10 mouse cellular contexts compared by ENCODE assay signal in genomic region chr10:58640446-58641400, GRCm38 (mm10). TPM values are rescaled to one million over a fixed set of nuclear protein-coding genes. Genes with fewer than 3 reads are reported as not detected.
DNase-seq lines count a peak whose midpoint lies in the region; ATAC-seq lines count a peak whose summit lies in the region.
"Had no signal": no experiment of that assay in that cellular context is flagged by ENCODE, and none has a peak within 500 bp of the region (broad histone marks: within the 10 kb centered on the region; RNA-seq: fewer than 3 reads in every experiment).

No protein-coding gene starts in this region.

- no peak overlapping the region for H3K4me2 ChIP-seq in kidney, embryonic 16.5 days (replicated peaks; ENCODE audit: low read depth, low read length)
- H3K4me2 ChIP-seq in intestine, embryonic 16.5 days (ENCODE audit: low read depth, low read length): no peak overlapping the region
- no peak overlapping the region for H3K4me2 ChIP-seq in midbrain, embryonic 13.5 days (replicated peaks)

- H3K27me3 ChIP-seq in kidney, embryonic 16.5 days (ENCODE audit: insufficient read depth, low read length): no peaks in the 10 kb centered on the region
- H3K27me3 ChIP-seq in embryonic facial prominence, embryonic 10.5 days (replicated peaks; ENCODE audit: low read depth, poor library complexity, severe bottlenecking): no peaks in the 10 kb centered on the region
- H3K27me3 ChIP-seq in intestine, embryonic 16.5 days (replicated peaks; ENCODE audit: control insufficient read depth, insufficient read depth, low read length): no peaks in the 10 kb centered on the region
- no peaks in the 10 kb centered on the region for H3K27me3 ChIP-seq in midbrain, embryonic 13.5 days

- H3K4me1 ChIP-seq in kidney, embryonic 16.5 days (ENCODE audit: insufficient read depth, low read length): peaks cover 29% of the 10 kb centered on the region
- peaks cover 50% of the 10 kb centered on the region for H3K4me1 ChIP-seq in embryonic facial prominence, embryonic 10.5 days
- 0 out of 2 replicates have a peak, but pooled peaks cover 2% of the 10 kb centered on the region for H3K4me1 ChIP-seq in intestine, embryonic 16.5 days (ENCODE audit: control insufficient read depth, insufficient read depth, low read length)
- H3K4me1 ChIP-seq in midbrain, embryonic 13.5 days (replicated peaks): peaks cover 20% of the 10 kb centered on the region

- WGBS in kidney, embryonic 16.5 days: 52% methylated on average over 19 of the region's 19 CpGs
- 42% methylated on average over 19 of the region's 19 CpGs for WGBS in embryonic facial prominence, embryonic 10.5 days
- 56% methylated on average over 19 of the region's 19 CpGs for WGBS in intestine, embryonic 16.5 days
- 18% methylated on average over 19 of the region's 19 CpGs for WGBS in midbrain, embryonic 13.5 days

- H3K36me3 ChIP-seq in kidney, embryonic 16.5 days (ENCODE audit: insufficient read depth, low read length): no peaks in the 10 kb centered on the region
- no peaks in the 10 kb centered on the region for H3K36me3 ChIP-seq in embryonic facial prominence, embryonic 10.5 days (replicated peaks)
- H3K36me3 ChIP-seq in intestine, embryonic 16.5 days (ENCODE audit: control insufficient read depth, insufficient read depth, low read length): no peaks in the 10 kb centered on the region
- no peaks in the 10 kb centered on the region for H3K36me3 ChIP-seq in midbrain, embryonic 13.5 days

- H3K27ac ChIP-seq in kidney, embryonic 16.5 days (ENCODE audit: low read length): no peak overlapping the region
- H3K27ac ChIP-seq in embryonic facial prominence, embryonic 10.5 days (replicated peaks): peak overlapping the region; percentile 48
- H3K27ac ChIP-seq in intestine, embryonic 16.5 days (ENCODE audit: low read length): no peak overlapping the region
- H3K27ac ChIP-seq in midbrain, embryonic 13.5 days: no peak overlapping the region

- intact Hi-C loops in left cerebral cortex, postnatal 25 days (cut with DNase I): no loop called here

- 0 out of 2 replicates have a peak, but pooled peaks have one; percentile 8 for ATAC-seq in kidney, embryonic 16.5 days (ENCODE audit: low FRiP score, low TSS enrichment)
- peak; percentile 46; the same call in 1 of the 2 replicates for ATAC-seq in intestine, embryonic 16.5 days
- ATAC-seq in midbrain, embryonic 13.5 days: peak; percentile 62

- no peak overlapping the region for H3K4me3 ChIP-seq in kidney, embryonic 16.5 days (ENCODE audit: low read length)
- no peak overlapping the region for H3K4me3 ChIP-seq in embryonic facial prominence, embryonic 10.5 days
- no peak overlapping the region for H3K4me3 ChIP-seq in intestine, embryonic 16.5 days (ENCODE audit: low read length)
- no peak overlapping the region for H3K4me3 ChIP-seq in midbrain, embryonic 13.5 days (replicated peaks)

- H3K9ac ChIP-seq in kidney, embryonic 16.5 days (replicated peaks; ENCODE audit: low read length): no peak overlapping the region
- H3K9ac ChIP-seq in intestine, embryonic 16.5 days (ENCODE audit: low read depth, low read length): no peak overlapping the region
- H3K9ac ChIP-seq in midbrain, embryonic 13.5 days (replicated peaks): no peak overlapping the region

- no peaks in the 10 kb centered on the region for H3K9me3 ChIP-seq in kidney, embryonic 16.5 days (ENCODE audit: low read length)
- H3K9me3 ChIP-seq in embryonic facial prominence, embryonic 10.5 days: no peaks in the 10 kb centered on the region
- no peaks in the 10 kb centered on the region for H3K9me3 ChIP-seq in intestine, embryonic 16.5 days (ENCODE audit: control insufficient read depth, low read length)
- no peaks in the 10 kb centered on the region for H3K9me3 ChIP-seq in midbrain, embryonic 13.5 days

- no peak for DNase-seq in kidney, adult 18-20 months
- DNase-seq in embryonic facial prominence, embryonic 10.5 days (ENCODE audit: low spot score): peak; percentile 41
- DNase-seq in adrenal gland, postnatal 14 days: no peak
- DNase-seq in left cerebral cortex, postnatal 25 days (ENCODE audit: low spot score in 2 of 2): no peak
- no peak for DNase-seq in left cerebral cortex, adult 8-10 months (ENCODE audit: low spot score in 2 of 2)
- DNase-seq: heart, adult 18-20 months had no signal

RNA-seq across cellular contexts. Expression of gene Edar, which starts 34.7 kb away (rescaled TPM):
- polyA plus RNA-seq in kidney, embryonic 16.5 days (2015; fragmentation: Nextera tagmentation; extraction: Ambion mirVana): 0.40 and 0.45 TPM in 2 replicates
- polyA plus RNA-seq in embryonic facial prominence, embryonic 10.5 days (2016; fragmentation: Nextera tagmentation; extraction: Ambion mirVana): 0.38 and 0.57 TPM in 2 replicates
- polyA plus RNA-seq in intestine, embryonic 16.5 days (2015; fragmentation: Nextera tagmentation; extraction: Ambion mirVana): 0.36 and 0.39 TPM in 2 replicates
- polyA plus RNA-seq in midbrain, embryonic 13.5 days (2015; fragmentation: Nextera tagmentation; extraction: Ambion mirVana): 0.17 and 0.27 TPM in 2 replicates
- total RNA-seq in adrenal gland, postnatal 14 days (2021): 0.11 and 0.23 TPM in 2 replicates
- under 1 TPM; 0.32 to 0.60 TPM for total RNA-seq in left cerebral cortex, postnatal 25 days (2021)
- total RNA-seq in left cerebral cortex, adult 8-10 months (2022): under 1 TPM; 0.34 to 0.78 (median 0.43) TPM
- total RNA-seq: MEL had no signal

Comparison
In these comparisons a context has a peak if more than half of its experiments do, and no peak if none do; other contexts are left out.
1. ATAC-seq: peak in every context shown above with its lines; median percentile 62 in midbrain, embryonic 13.5 days; 46 in intestine, embryonic 16.5 days; 8 in kidney, embryonic 16.5 days.